Mouse (Mus musculus) MN1 (cell line): Measurements from ENCODE around the gene Gm13769.
"Not testable (repeated sequence)": the region's sequence is repeated elsewhere in the genome, so short reads cannot be mapped to it uniquely, and the experiment has no call there.

Source experiments
- DNase-seq: peaks from one replicate; pipeline ENCODE4 v3.0.0-alpha.2; 2016; ENCODE audit warnings: low spot score

Gene Gm13769

DNA sequence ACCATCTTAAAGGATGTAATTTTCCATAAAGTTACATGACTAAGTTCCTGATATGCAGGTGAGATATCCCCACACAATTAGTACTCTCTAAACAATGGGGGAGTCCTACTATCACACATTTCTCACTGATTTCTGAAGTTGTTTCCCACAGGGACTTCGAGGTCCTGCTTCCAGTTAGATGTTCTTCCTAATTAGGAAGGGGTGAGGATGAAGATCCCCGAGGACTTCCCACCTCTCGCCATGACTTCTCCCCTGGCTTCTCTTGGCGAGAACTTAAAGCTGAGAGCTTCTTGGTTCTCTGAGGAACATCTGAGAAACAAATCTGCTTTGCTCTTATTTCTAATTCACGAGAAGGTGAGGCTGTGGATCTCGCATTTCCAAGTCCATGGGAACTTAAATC, at the start of gene Gm13769:
Gm13769 (plus strand) TSS at position 301 of the 400 bp plus-strand sequence.
- DNase-seq: not testable (repeated sequence)

DNA sequence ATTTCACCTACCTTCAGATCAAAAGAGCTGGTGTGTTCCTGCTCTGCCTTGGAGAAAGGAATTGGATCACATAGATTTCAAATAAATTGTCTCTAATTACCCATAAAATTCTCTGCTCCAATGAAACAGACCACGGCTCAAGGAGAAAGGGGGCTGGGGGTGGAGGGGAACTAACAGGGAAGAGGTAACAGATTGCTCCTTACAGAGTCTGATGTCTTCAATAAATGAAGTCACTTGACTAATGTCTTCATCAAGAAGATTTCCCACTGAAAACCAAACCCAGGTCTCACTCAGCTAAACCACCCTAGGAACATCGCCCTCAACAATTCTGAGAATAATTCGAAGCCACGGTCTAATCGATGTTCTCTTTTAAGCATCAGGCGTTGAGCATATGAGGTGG, 29.3 kb upstream of the Gm13769 start, which contains the start of gene Olfr1272:
Olfr1272 (minus strand) TSS at position 101 of the 400 bp plus-strand sequence.
- no peak for DNase-seq

DNA sequence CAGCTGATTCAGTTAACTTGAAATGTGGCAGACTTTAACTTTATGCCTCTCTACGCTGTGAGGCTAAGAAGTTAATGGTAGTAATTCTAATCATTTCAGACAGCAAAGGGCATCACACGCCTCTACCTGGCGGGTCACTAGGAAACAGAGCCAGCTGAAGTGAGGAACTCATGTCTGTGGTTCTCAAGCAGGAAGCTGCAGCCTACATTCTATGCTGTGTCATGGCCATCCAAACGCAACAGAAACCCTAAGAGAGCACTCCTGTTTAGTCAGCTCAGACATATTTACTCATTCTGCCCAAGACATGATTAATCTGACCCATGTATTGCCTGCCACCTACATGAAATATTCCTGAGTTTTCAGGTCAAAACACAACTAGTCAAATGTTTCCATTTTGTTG, 24.7 kb downstream of the Gm13769 start:
- DNase-seq: not testable (repeated sequence)

DNA sequence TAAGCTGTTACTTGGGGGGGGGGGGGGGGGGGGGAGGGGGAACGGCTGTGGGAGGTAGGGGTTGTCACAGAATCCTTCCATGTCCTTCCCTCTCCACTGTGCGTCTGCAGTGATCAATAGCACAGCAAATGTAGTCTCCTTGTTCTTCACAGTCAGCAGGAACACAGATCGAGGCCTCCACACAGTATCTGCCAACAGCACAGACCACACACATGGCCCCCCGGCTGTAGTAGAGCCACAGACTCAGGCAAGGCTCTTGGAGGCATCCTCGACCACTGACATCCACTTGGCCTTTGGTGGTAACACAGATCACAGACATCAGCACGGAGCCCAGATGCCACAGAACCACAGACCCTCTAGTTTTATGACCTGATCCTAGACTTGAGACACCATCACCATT, 29.0 kb downstream of the Gm13769 start:
- DNase-seq: not testable (repeated sequence)

DNA sequence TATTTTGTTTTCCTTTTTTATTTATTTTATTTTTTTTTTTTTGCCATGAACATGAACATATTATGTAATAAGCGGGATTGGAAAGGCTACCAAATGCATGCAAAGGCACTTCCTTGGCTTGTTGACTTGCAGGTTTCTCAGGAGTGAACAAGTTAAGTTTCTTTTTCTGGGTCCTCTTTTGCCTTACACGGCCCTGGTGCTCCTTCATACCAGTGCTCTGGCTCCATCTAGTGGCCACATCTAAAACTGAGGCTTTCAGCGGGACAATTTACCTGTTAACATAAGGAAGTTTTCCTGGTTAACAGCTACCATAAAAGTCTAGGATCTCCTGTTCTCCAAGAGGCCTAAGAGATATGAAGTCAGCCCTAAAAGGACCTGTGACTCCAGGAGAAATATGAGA, 29.5 kb downstream of the Gm13769 start:
- not testable (repeated sequence) for DNase-seq

DNA sequence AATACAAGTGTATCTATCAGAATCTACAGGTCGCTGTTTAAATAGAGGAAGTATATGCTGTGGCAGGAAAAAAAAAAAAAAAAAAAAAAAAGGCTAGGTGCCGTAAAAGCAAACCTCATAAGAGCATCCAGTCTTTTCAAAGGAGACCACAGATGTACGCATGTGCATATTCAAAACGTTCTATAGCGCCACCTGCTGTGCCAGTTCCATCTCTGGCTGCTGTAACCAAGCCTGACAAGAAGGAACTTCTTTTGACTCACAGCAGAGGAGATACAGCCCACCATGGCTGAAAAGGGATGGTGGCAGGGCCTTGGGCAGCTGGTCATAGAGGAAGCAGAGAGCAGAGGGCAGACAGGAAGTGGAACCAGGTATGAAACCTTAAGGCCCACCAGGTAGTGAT, 37.2 kb downstream of the Gm13769 start:
- DNase-seq: not testable (repeated sequence)

DNA sequence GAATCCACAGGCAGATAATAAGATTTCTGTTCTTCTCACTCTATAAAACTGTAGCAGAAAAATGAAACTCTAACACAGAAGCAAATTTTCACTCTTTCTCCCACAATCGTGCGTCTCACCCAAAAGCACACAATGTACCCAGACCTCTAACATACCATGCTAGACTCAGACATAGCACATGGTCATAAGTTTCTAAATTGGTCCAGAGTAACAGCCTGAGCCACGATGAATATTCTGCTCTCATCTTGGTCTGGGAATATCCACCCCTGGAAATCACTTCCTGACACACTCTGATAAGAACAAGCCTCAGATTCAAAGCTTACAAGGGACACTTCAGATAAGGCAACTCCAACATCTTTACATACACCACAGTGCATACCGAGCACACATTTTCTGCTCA, 38.2 kb downstream of the Gm13769 start:
- DNase-seq: not testable (repeated sequence)
